In the genomic region with DNA sequence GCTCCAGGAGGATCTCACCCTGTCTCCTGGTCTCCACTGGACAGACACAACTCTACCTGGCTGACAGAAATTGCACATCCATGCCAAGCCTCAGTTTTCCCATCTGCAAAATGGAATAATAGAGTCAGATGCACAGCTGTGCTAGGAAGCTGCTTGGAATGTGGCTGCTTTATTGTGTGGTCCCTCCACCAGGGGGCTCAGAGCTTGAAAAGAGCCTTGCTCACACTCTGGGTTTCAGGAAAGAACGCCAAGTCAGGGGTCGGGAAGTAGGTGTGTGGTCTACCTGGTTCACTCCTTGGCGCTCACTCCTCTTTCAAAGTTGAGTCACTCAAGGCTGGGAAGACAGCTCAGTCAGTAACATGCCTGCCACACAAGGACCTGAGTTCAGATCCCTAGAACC, we compare ENCODE assay signal across 15 mouse cellular contexts.
A peak's percentile ranks its signal among the peaks of the same experiment; 100 is the strongest.
DNase-seq lines count a peak whose midpoint lies in the region; ATAC-seq and TF ChIP-seq lines count a peak whose summit lies in the region.
"Had no signal": no experiment of that assay in that cellular context is flagged by ENCODE, and none has a peak within 500 bp of the region (broad histone marks: within the 10 kb centered on the region; RNA-seq: fewer than 3 reads in every experiment).

No protein-coding gene starts in this region.

- no peaks in the 10 kb centered on the region for H3K27me3 ChIP-seq in intestine, postnatal 0 days (replicated peaks; ENCODE audit: control insufficient read depth, insufficient read depth, low read length)
- no peaks in the 10 kb centered on the region for H3K27me3 ChIP-seq in intestine, embryonic 16.5 days (replicated peaks; ENCODE audit: control insufficient read depth, insufficient read depth, low read length)
- H3K27me3 ChIP-seq in midbrain, postnatal 0 days (ENCODE audit: insufficient read depth, low read length), result no peaks in the 10 kb centered on the region
- H3K27me3 ChIP-seq in midbrain, embryonic 16.5 days (ENCODE audit: control insufficient read depth, insufficient read depth, low read depth, low read length), result no peaks in the 10 kb centered on the region
- H3K27me3 ChIP-seq: kidney, embryonic 15.5 days had no signal

- TF ChIP-seq POLR2A in brain, embryonic 14.5 days (IDR thresholded peaks at IDR 0.05; ENCODE audit: borderline replicate concordance, extremely low read depth, insufficient read depth, insufficient read length, poor library complexity, severe bottlenecking), result no peak

- no peak overlapping the region for H3K4me2 ChIP-seq in intestine, postnatal 0 days (replicated peaks; ENCODE audit: low read depth)
- no peak overlapping the region for H3K4me2 ChIP-seq in intestine, embryonic 16.5 days (ENCODE audit: low read depth, low read length)
- no peak overlapping the region for H3K4me2 ChIP-seq in midbrain, postnatal 0 days (ENCODE audit: low read depth, low read length, poor library complexity, severe bottlenecking)
- H3K4me2 ChIP-seq in midbrain, embryonic 16.5 days (ENCODE audit: low read length), result no peak overlapping the region
- H3K4me2 ChIP-seq: kidney, embryonic 15.5 days had no signal

- peaks cover 10% of the 10 kb centered on the region; the same call in 1 of the 2 replicates for H3K36me3 ChIP-seq in intestine, postnatal 0 days (ENCODE audit: control insufficient read depth, insufficient read depth)
- peaks cover 7% of the 10 kb centered on the region; the same call in 1 of the 2 replicates for H3K36me3 ChIP-seq in intestine, embryonic 16.5 days (ENCODE audit: control insufficient read depth, insufficient read depth, low read length)
- H3K36me3 ChIP-seq in midbrain, postnatal 0 days (ENCODE audit: insufficient read depth, low read length), result no peaks in the 10 kb centered on the region
- H3K36me3 ChIP-seq in midbrain, embryonic 16.5 days (ENCODE audit: control insufficient read depth, insufficient read depth, low read length), result no peaks in the 10 kb centered on the region
- H3K36me3 ChIP-seq: G1E had no signal

- TF ChIP-seq CTCF in intestine, postnatal 0 days (IDR thresholded peaks at IDR 0.05; ENCODE audit: low read depth), result peak; percentile 48
- peak; percentile 50 for TF ChIP-seq CTCF in midbrain, postnatal 0 days (IDR thresholded peaks at IDR 0.05)
- peak; percentile 28; the same call in 1 of the 2 replicates for TF ChIP-seq CTCF in brain, embryonic 14.5 days (IDR thresholded peaks at IDR 0.05; ENCODE audit: borderline replicate concordance, extremely low read depth, insufficient read depth, insufficient read length)

- no peak overlapping the region for H3K27ac ChIP-seq in intestine, postnatal 0 days (ENCODE audit: low read depth, low read length)
- no peak overlapping the region for H3K27ac ChIP-seq in intestine, embryonic 16.5 days (ENCODE audit: low read length)
- no peak overlapping the region for H3K27ac ChIP-seq in midbrain, postnatal 0 days (ENCODE audit: low read depth, low read length)
- H3K27ac ChIP-seq in midbrain, embryonic 16.5 days (ENCODE audit: low read length), result no peak overlapping the region

- no peak for ATAC-seq in CD4-positive, CD25-positive, alpha-beta regulatory T cell, adult 4 months
- ATAC-seq in intestine, postnatal 0 days, result no peak
- no peak for ATAC-seq in intestine, embryonic 16.5 days
- no peak for ATAC-seq in midbrain, postnatal 0 days (ENCODE audit: low FRiP score)
- no peak for ATAC-seq in midbrain, embryonic 16.5 days

- peaks cover 5% of the 10 kb centered on the region for H3K4me1 ChIP-seq in intestine, postnatal 0 days (replicated peaks; ENCODE audit: control insufficient read depth, insufficient read depth, low read length)
- H3K4me1 ChIP-seq in intestine, embryonic 16.5 days (ENCODE audit: control insufficient read depth, insufficient read depth, low read length), result peaks cover 46% of the 10 kb centered on the region
- H3K4me1 ChIP-seq in midbrain, postnatal 0 days (ENCODE audit: insufficient read depth, low read length), result peaks cover 6% of the 10 kb centered on the region; the same call in 1 of the 2 replicates
- H3K4me1 ChIP-seq in midbrain, embryonic 16.5 days (ENCODE audit: control insufficient read depth, insufficient read depth, low read length), result peaks cover 37% of the 10 kb centered on the region

- H3K9ac ChIP-seq in intestine, postnatal 0 days (ENCODE audit: low read depth, low read length), result no peak overlapping the region
- no peak overlapping the region for H3K9ac ChIP-seq in intestine, embryonic 16.5 days (ENCODE audit: low read depth, low read length)
- H3K9ac ChIP-seq in midbrain, postnatal 0 days (replicated peaks; ENCODE audit: low read length, poor library complexity, severe bottlenecking), result no peak overlapping the region
- no peak overlapping the region for H3K9ac ChIP-seq in midbrain, embryonic 16.5 days (ENCODE audit: low read depth, low read length)
- H3K9ac ChIP-seq: kidney, embryonic 15.5 days had no signal

- WGBS in intestine, postnatal 0 days, result 92% methylated on average over 3 of the region's 3 CpGs
- 89% methylated on average over 3 of the region's 3 CpGs for WGBS in intestine, embryonic 16.5 days
- 89% methylated on average over 3 of the region's 3 CpGs for WGBS in midbrain, postnatal 0 days
- 89% methylated on average over 3 of the region's 3 CpGs for WGBS in midbrain, embryonic 16.5 days

- H3K9me3 ChIP-seq in intestine, postnatal 0 days (ENCODE audit: control insufficient read depth), result no peaks in the 10 kb centered on the region
- H3K9me3 ChIP-seq in intestine, embryonic 16.5 days (ENCODE audit: control insufficient read depth, low read length), result no peaks in the 10 kb centered on the region
- H3K9me3 ChIP-seq in midbrain, postnatal 0 days (ENCODE audit: low read length), result no peaks in the 10 kb centered on the region
- H3K9me3 ChIP-seq in midbrain, embryonic 16.5 days (replicated peaks; ENCODE audit: control insufficient read depth, low read length, poor library complexity, severe bottlenecking), result no peaks in the 10 kb centered on the region
- H3K9me3 ChIP-seq: kidney, embryonic 15.5 days had no signal

- no peak overlapping the region for H3K4me3 ChIP-seq in intestine, postnatal 0 days (ENCODE audit: low read depth, low read length)
- no peak overlapping the region for H3K4me3 ChIP-seq in intestine, embryonic 16.5 days (ENCODE audit: low read length)
- H3K4me3 ChIP-seq in midbrain, postnatal 0 days (ENCODE audit: low read depth, low read length), result no peak overlapping the region
- no peak overlapping the region for H3K4me3 ChIP-seq in midbrain, embryonic 16.5 days (ENCODE audit: low read depth, low read length)
- H3K4me3 ChIP-seq: kidney, embryonic 15.5 days had no signal

- peak; percentile 31 for DNase-seq in CD4-positive, CD25-positive, alpha-beta regulatory T cell, adult 2 months (ENCODE audit: low read depth, low spot score)
- DNase-seq in midbrain, postnatal 0 days (ENCODE audit: low spot score), result no peak
- no peak for DNase-seq in brain, embryonic 14.5 days (ENCODE audit: low read depth)
- no peak for DNase-seq in embryo, embryonic 9.5 days (ENCODE audit: extremely low spot score)
- DNase-seq: adrenal gland, postnatal 25 days; cerebellum, adult 9-11 months; heart, adult 18-20 months; heart, postnatal 36 days; lung, postnatal 10 days had no signal
